Mouse (Mus musculus): ENCODE measurements at regions not wholly inside any gene's neighbourhood (a gene's known extent, or its start where the extent isn't known, plus 50 kb on each side); places are given as distances from the start of the nearest gene placed in this dataset.
"Not testable (repeated sequence)": the region's sequence is repeated elsewhere in the genome, so short reads cannot be mapped to it uniquely, and the experiment has no call there.

- peak; percentile 62 for DNase-seq (ENCODE audit: low spot score)
These were observed 251.3 kb upstream of the Tgfbr2 start for GRCm38 (mm10) chr9:116426269-116426999.

DNA sequence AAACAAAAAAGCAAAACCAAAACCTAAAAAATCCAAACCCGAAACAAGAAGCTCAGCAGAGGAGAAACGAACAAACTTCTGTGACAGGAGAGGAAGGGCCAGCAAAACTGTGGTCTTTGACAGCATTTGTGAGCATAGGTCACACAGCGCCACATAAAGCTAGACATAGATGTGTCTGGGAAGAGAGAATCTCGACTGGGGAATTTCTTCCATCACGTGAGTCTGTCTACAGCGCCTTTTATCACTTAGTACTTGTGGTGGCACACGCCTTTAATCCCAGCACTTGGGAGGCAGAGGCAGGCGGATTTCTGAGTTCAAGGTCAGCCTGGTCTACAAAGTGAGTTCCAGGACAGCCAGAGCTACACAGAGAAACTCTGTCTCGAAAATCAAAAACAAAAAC is 250.2 kb upstream of the Tgfbr2 start:
- DNase-seq (ENCODE audit: low spot score) = not testable (repeated sequence)

GRCm38 (mm10) chr9:116415021-116415420 is 239.9 kb upstream of the Tgfbr2 start:
- no peak for DNase-seq (ENCODE audit: low spot score)

DNA sequence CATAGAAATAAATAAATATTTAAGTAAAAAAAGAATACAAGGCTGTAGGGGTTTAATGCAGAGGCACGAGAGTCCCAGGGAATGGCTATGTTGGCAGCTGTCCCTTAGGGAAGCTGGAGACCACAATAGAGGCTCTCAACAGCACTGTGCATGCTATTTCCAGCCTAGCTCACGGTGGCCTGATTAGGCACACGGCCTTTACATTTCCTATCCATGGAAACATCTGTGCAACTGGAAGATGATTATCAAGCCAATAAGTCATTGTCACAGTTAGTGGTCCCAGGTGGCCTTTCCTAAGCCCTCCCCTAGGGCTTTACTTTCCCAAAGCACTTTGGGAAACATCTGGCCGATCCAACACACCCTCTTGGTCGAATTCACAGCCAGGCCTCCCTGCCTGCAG is 235.9 kb upstream of the Tgfbr2 start:
- no peak for DNase-seq (ENCODE audit: low spot score)

DNA sequence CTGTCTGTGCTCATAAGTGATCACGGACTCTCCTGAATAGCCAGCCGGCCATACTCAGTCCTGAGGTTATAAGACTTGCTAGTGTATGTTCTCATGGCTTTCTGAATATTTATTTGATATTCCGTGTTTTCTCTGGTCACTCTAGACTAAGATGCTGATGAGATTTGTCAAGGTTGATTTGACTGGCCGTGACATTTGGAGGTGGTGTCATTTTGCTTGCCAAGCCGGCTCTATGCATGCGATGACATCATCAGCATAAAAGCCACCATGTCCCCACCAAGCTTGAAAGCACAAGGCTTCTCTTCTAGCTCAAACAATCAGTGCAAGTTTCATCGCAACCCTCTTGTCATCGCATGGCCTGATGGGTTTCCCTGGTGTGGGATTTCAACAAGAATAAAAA is 235.3 kb upstream of the Tgfbr2 start:
- DNase-seq (ENCODE audit: low spot score) = no peak

DNA sequence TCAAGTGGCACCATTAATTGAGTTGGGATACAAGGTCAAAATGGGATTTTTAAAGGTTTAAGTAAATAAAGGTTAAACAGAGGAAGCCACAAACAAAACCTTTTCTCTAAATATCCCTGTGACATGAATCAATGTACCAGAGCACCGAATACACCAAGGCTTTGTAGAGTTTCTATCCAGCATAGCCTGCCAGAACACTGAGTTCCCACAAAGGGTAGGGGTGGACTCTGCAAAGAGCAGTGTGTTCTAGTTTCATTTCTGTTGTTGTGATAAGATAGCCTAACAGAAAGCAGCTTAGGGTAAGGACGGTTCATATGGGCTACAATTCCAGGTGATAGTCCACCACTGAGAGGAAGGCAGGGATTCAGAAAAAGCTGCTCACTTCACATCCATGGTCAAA is 233.0 kb upstream of the Tgfbr2 start:
- DNase-seq (ENCODE audit: low spot score) = no peak

GRCm38 (mm10) chr9:116405051-116405450 is 229.9 kb upstream of the Tgfbr2 start:
- DNase-seq (ENCODE audit: low spot score) = no peak

- DNase-seq (ENCODE audit: low spot score) = no peak
These were observed 226.7 kb upstream of the Tgfbr2 start for GRCm38 (mm10) chr9:116401821-116402220.

GRCm38 (mm10) chr9:116400270-116400669 is 225.1 kb upstream of the Tgfbr2 start:
- DNase-seq (ENCODE audit: low spot score) = no peak

- DNase-seq (ENCODE audit: low spot score) = no peak
These were observed 224.1 kb upstream of the Tgfbr2 start for GRCm38 (mm10) chr9:116399296-116399695.

DNA sequence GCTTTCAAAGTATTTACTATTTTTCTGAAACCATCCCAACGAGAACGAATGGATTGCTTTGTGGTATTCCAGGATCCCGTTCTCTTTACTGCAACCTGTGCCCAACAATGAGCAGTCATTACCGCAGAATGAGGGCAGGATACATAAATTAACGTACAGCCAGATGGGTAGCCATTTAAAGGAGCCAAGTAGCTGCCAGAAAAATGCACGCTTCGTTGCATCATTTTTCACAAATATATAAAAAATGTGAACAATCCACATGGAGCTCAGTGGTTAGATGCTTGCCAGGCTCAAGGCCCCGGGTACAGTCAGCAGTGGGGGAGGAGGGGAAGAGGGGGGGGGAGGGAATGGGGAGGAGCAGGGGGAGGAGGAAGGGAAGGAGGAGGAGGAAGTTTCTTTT is 217.1 kb upstream of the Tgfbr2 start:
- no peak for DNase-seq (ENCODE audit: low spot score)

DNA sequence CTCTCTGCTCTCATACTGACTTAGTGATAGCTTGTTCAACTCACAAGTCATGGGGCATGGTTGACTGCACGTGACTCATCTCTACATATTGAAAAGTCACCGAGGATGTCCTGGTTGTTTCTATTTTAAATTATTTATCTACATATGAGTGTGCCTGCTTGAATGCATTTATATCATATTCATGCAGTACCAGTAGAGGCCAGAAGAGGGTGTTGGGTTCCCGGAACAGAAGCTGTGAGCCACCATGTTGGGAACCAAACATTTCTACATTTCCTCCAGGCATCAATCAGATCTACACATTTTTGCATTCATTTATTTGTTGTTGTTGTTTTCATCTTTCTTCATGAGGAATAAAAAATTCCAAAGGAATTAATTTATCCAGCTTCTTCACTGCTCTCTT is 214.6 kb upstream of the Tgfbr2 start:
- no peak for DNase-seq (ENCODE audit: low spot score)

- DNase-seq (ENCODE audit: low spot score) = no peak
These were observed 213.7 kb upstream of the Tgfbr2 start for GRCm38 (mm10) chr9:116388863-116389262.

- no peak for DNase-seq (ENCODE audit: low spot score)
These were observed 212.9 kb upstream of the Tgfbr2 start for GRCm38 (mm10) chr9:116388025-116388424.

GRCm38 (mm10) chr9:116384176-116385076 is 209.3 kb upstream of the Tgfbr2 start:
- DNase-seq (ENCODE audit: low spot score) = peak; percentile 57

DNA sequence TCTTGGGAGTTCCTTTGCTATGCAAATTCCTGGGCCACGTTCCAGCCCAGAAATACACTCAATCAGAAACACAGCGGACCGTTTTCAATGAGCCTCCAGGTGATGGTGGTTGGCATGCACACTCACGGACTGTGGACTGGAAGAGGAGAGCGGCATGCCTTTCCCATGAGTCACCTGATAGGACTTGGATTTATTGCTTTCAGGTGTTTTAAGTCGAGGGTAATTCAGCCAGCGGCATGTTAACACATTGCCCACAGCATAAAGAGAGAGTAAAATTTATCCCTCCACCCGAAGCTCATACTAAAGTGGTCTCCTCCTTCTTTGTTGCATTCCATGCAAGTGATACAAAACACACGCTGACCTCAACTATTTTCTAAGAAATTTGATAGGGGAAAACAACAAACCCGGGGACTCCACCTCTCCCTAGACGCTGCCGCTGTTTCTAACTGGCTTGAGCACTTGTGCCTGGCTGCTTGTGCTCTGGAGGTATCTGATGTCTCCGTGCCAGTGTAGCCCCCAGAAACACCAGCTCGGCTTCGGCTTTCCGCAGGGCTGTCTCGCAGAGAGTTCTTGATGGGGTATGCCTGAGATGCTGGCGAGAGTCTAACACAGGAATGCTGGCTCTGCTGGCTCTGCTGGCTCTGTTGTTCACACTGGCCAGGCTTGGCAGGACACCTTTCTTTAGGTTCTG is 208.4 kb upstream of the Tgfbr2 start:
- no peak for DNase-seq (ENCODE audit: low spot score)

DNA sequence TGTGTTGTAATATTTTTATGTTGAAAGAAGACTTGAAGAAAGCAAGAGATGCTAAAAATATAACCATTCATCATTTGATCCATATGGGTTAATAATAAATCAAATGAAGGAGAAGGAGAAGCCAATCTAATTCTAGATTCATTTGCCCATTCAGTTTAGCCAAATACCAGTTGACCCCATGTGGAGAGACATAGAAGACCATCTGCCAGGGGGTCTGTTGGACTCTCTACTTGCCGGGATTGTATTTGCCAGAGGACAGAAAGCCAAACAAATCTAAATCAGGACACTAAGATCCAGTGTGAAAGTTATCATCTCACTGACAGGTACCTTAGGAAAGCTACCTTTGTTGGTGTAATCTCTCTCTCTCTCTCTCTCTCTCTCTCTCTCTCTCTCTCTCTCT is 202.5 kb upstream of the Tgfbr2 start:
- DNase-seq (ENCODE audit: low spot score) = no peak

GRCm38 (mm10) chr9:116375658-116376357 is 200.6 kb upstream of the Tgfbr2 start:
- DNase-seq (ENCODE audit: low spot score) = peak; percentile 72

DNA sequence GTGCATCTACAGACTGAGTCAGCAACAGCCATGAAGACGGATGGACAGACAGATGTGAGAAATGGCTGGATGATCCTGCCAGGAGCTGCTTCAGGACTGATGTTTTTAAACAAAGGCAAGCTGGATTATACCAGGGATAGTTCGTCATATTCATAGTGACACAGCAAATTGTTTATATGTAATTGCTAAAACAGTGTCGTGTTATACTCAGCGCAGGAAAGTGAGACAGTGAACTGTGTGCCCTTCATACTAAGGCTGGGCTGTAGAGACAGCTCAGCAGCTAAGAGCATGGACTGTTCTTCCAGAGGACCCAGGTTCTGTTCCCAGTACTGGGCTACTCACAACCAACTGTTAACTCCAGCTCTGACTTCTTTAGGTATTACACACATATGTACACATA is 199.2 kb upstream of the Tgfbr2 start:
- DNase-seq (ENCODE audit: low spot score) = no peak

GRCm38 (mm10) chr9:116373396-116373795 is 198.2 kb upstream of the Tgfbr2 start:
- no peak for DNase-seq (ENCODE audit: low spot score)

- DNase-seq (ENCODE audit: low spot score) = no peak
These were observed 194.0 kb upstream of the Tgfbr2 start for GRCm38 (mm10) chr9:116369059-116369718.

GRCm38 (mm10) chr9:116366713-116367112 is 191.6 kb upstream of the Tgfbr2 start:
- no peak for DNase-seq (ENCODE audit: low spot score)

All from layer of hippocampus, adult 9-10 months (tissue).